Mouse (Mus musculus): ENCODE measurements at regions not wholly inside any gene's neighbourhood (a gene's known extent, or its start where the extent isn't known, plus 50 kb on each side); places are given as distances from the start of the nearest gene placed in this dataset.

GRCm38 (mm10) chr3:60771866-60772265 is 230.7 kb upstream of the P2ry1 start:
- TF ChIP-seq CTCF (IDR thresholded peaks at IDR 0.05; ENCODE audit: low read depth, low read length) (no peak), POLR2A (IDR thresholded peaks at IDR 0.05; ENCODE audit: borderline replicate concordance, low read depth, low read length) (no peak)

All from bone marrow macrophage, adult 2 months (primary cell).